Comparison of ENCODE assay signal across 8 mouse cellular contexts in genomic region chr15:89532026-89532923, GRCm38 (mm10). TPM values are rescaled to one million over a fixed set of nuclear protein-coding genes. Genes with fewer than 3 reads are reported as not detected.
DNase-seq lines count a peak whose midpoint lies in the region; ATAC-seq lines count a peak whose summit lies in the region.

No protein-coding gene starts in this region.

- 0 out of 2 replicates have a peak, but pooled peaks cover 7% of the 10 kb centered on the region for H3K36me3 ChIP-seq in kidney, embryonic 15.5 days
- H3K36me3 ChIP-seq in hindbrain, embryonic 14.5 days (replicated peaks; ENCODE audit: control insufficient read depth, insufficient read depth), result no peaks in the 10 kb centered on the region
- no peaks in the 10 kb centered on the region for H3K36me3 ChIP-seq in limb, embryonic 11.5 days (ENCODE audit: control insufficient read depth, insufficient read depth, low read length)

- no peak overlapping the region for H3K27ac ChIP-seq in kidney, embryonic 15.5 days
- H3K27ac ChIP-seq in hindbrain, embryonic 14.5 days, result peak overlapping the region; percentile 89
- H3K27ac ChIP-seq in limb, embryonic 11.5 days (replicated peaks; ENCODE audit: low read depth, low read length), result no peak overlapping the region

- ATAC-seq in kidney, embryonic 15.5 days (replicated peaks; ENCODE audit: low FRiP score), result peak; percentile 23; the same call in 1 of the 2 replicates
- ATAC-seq in hindbrain, embryonic 14.5 days (ENCODE audit: low FRiP score), result peak; percentile 80
- peak; percentile 46; the same call in 1 of the 2 replicates for ATAC-seq in limb, embryonic 11.5 days (ENCODE audit: insufficient number of reproducible peaks, low FRiP score, low TSS enrichment, low read depth)

- no peak overlapping the region for H3K4me3 ChIP-seq in kidney, embryonic 15.5 days (replicated peaks)
- H3K4me3 ChIP-seq in hindbrain, embryonic 14.5 days (replicated peaks; ENCODE audit: low read length), result peak overlapping the region; percentile 39
- peak overlapping the region; percentile 23 for H3K4me3 ChIP-seq in limb, embryonic 11.5 days (ENCODE audit: low read depth, low read length)

- H3K9ac ChIP-seq in kidney, embryonic 15.5 days, result no peak overlapping the region
- peak overlapping the region; percentile 71 for H3K9ac ChIP-seq in hindbrain, embryonic 14.5 days
- peak overlapping the region; percentile 30; the same call in 1 of the 2 replicates for H3K9ac ChIP-seq in limb, embryonic 11.5 days (ENCODE audit: low read length)

- DNase-seq in kidney, postnatal 25 days, result no peak
- DNase-seq in embryo, embryonic 11 days, result peak; percentile 90
- peak; percentile 87 for DNase-seq in hindbrain, embryonic 14.5 days (ENCODE audit: low spot score)
- DNase-seq in limb, embryonic 11.5 days (ENCODE audit: low spot score), result peak; percentile 85
- DNase-seq in right cerebral cortex, postnatal 36 days (ENCODE audit: low spot score in 2 of 2), result peak; percentile 88 to 89
- DNase-seq in Muller cell, postnatal 12 days (ENCODE audit: inconsistent ontology term), result no peak
- no peak for DNase-seq in kidney, adult 18-20 months

- peaks cover 2% of the 10 kb centered on the region; the same call in 1 of the 2 replicates for H3K4me1 ChIP-seq in kidney, embryonic 15.5 days
- H3K4me1 ChIP-seq in hindbrain, embryonic 14.5 days (replicated peaks; ENCODE audit: control insufficient read depth, insufficient read depth, low read length), result peaks cover 24% of the 10 kb centered on the region
- peaks cover 10% of the 10 kb centered on the region for H3K4me1 ChIP-seq in limb, embryonic 11.5 days (ENCODE audit: control insufficient read depth, insufficient read depth, low read length)

- H3K9me3 ChIP-seq in kidney, embryonic 15.5 days (replicated peaks), result no peaks in the 10 kb centered on the region
- no peaks in the 10 kb centered on the region for H3K9me3 ChIP-seq in hindbrain, embryonic 14.5 days (ENCODE audit: control insufficient read depth, low read length)
- no peaks in the 10 kb centered on the region for H3K9me3 ChIP-seq in limb, embryonic 11.5 days (ENCODE audit: control insufficient read depth, low read length)

- peaks cover 12% of the 10 kb centered on the region for H3K27me3 ChIP-seq in kidney, embryonic 15.5 days
- H3K27me3 ChIP-seq in hindbrain, embryonic 14.5 days (ENCODE audit: control insufficient read depth, insufficient read depth, low read length), result no peaks in the 10 kb centered on the region
- H3K27me3 ChIP-seq in limb, embryonic 11.5 days (ENCODE audit: control insufficient read depth, insufficient read depth, low read length), result no peaks in the 10 kb centered on the region

- WGBS in kidney, embryonic 15.5 days, result 35% methylated on average over 29 of the region's 29 CpGs
- 23% methylated on average over 27 of the region's 29 CpGs for WGBS in hindbrain, embryonic 14.5 days
- WGBS in limb, embryonic 11.5 days, result 24% methylated on average over 29 of the region's 29 CpGs

- peak overlapping the region; percentile 44 for H3K4me2 ChIP-seq in kidney, embryonic 15.5 days
- peak overlapping the region; percentile 70 for H3K4me2 ChIP-seq in hindbrain, embryonic 14.5 days (replicated peaks)
- H3K4me2 ChIP-seq in limb, embryonic 11.5 days (ENCODE audit: low read depth, severe bottlenecking), result peak overlapping the region; percentile 56

RNA-seq across cellular contexts. Expression of gene Shank3, which starts 32.9 kb away (rescaled TPM):
- 1.8 and 2.2 TPM in 2 replicates for polyA plus RNA-seq in kidney, embryonic 15.5 days (2015; fragmentation: Nextera tagmentation; extraction: Ambion mirVana)
- polyA plus RNA-seq in hindbrain, embryonic 14.5 days (2014; fragmentation: Nextera tagmentation; extraction: Ambion mirVana), result 8.6 and 9.6 TPM in 2 replicates
- polyA plus RNA-seq in limb, embryonic 11.5 days (2014; fragmentation: Nextera tagmentation; extraction: Ambion mirVana), result 1.9 and 2.5 TPM in 2 replicates

RNA-seq across cellular contexts. Expression of gene Acr, which starts 35.9 kb away (rescaled TPM):
- 0.22 and 0.27 TPM in 2 replicates for polyA plus RNA-seq in kidney, embryonic 15.5 days (2015; fragmentation: Nextera tagmentation; extraction: Ambion mirVana)
- polyA plus RNA-seq in hindbrain, embryonic 14.5 days (2014; fragmentation: Nextera tagmentation; extraction: Ambion mirVana), result 1.0 and 1.8 TPM in 2 replicates
- polyA plus RNA-seq in limb, embryonic 11.5 days (2014; fragmentation: Nextera tagmentation; extraction: Ambion mirVana), result 0.17 TPM in 1 of 2 replicates, not detected in the other

RNA-seq across cellular contexts. Expression of gene Arsa, which starts 55.0 kb away (rescaled TPM):
- 14.4 and 18.7 TPM in 2 replicates for polyA plus RNA-seq in kidney, embryonic 15.5 days (2015; fragmentation: Nextera tagmentation; extraction: Ambion mirVana)
- 20.7 and 22.3 TPM in 2 replicates for polyA plus RNA-seq in hindbrain, embryonic 14.5 days (2014; fragmentation: Nextera tagmentation; extraction: Ambion mirVana)
- 7.6 and 8.4 TPM in 2 replicates for polyA plus RNA-seq in limb, embryonic 11.5 days (2014; fragmentation: Nextera tagmentation; extraction: Ambion mirVana)

RNA-seq across cellular contexts. Expression of gene Rabl2, which starts 59.4 kb away (rescaled TPM):
- 53.9 and 55.9 TPM in 2 replicates for polyA plus RNA-seq in kidney, embryonic 15.5 days (2015; fragmentation: Nextera tagmentation; extraction: Ambion mirVana)
- polyA plus RNA-seq in hindbrain, embryonic 14.5 days (2014; fragmentation: Nextera tagmentation; extraction: Ambion mirVana), result 79.0 and 85.9 TPM in 2 replicates
- polyA plus RNA-seq in limb, embryonic 11.5 days (2014; fragmentation: Nextera tagmentation; extraction: Ambion mirVana), result 66.9 and 70.3 TPM in 2 replicates

Comparison
In these comparisons a context has a peak if more than half of its experiments do, and no peak if none do; other contexts are left out.
1. ATAC-seq: peak in every context shown above with its lines; median percentile 80 in hindbrain, embryonic 14.5 days; 46 in limb, embryonic 11.5 days; 23 in kidney, embryonic 15.5 days.
2. DNase-seq: peak in embryo, embryonic 11 days (single experiment), hindbrain, embryonic 14.5 days (single experiment), limb, embryonic 11.5 days (single experiment) and right cerebral cortex, postnatal 36 days (2 of 2); none in kidney, postnatal 25 days (0 of 2), Muller cell, postnatal 12 days (single experiment) and kidney, adult 18-20 months (single experiment).
3. Peak in every context shown above with its lines, with median percentiles within 50 percentile points of each other: H3K4me2 ChIP-seq.